Mouse (Mus musculus): Measurements from ENCODE around the gene Errfi1.

GRCm38 (mm10) chr4:150872139-150872651 is 18.5 kb downstream of the Errfi1 start:
- TF ChIP-seq CTCF (conservative IDR thresholded peaks at IDR 0.05; ENCODE audit: low read length) (no peak), POU5F1 (IDR thresholded peaks at IDR 0.05; ENCODE audit: borderline replicate concordance, low read length) (no peak)

Measured in E14TG2a.4 (cell line).